Mouse (Mus musculus) intestine, embryonic 14.5 days (tissue): ENCODE data around the gene Sema4g. TPM values are rescaled to one million over a fixed set of nuclear protein-coding genes. Genes with fewer than 3 reads are reported as not detected.
A peak's percentile ranks its signal among the peaks of the same experiment; 100 is the strongest.

Source experiments
- ATAC-seq: fragments of 200-750 bp; cut with Nextera tagmentation; replicated peaks from 2 replicates; pipeline ENCODE4 v1.8.0; 2017; ENCODE audit warnings: low read depth, moderate number of reproducible peaks, moderate TSS enrichment, moderate library complexity; ENCODE audit not compliant: low FRiP score, low TSS enrichment
- DNase-seq: peaks from one replicate; pipeline ENCODE4 v3.0.0-alpha.2; 2018; ENCODE audit warnings: low spot score
- H3K27ac ChIP-seq: fragments of 300-500 bp; sonication (generic); 2 replicates; pipeline ENCODE4 v1.5.1; 2014; ENCODE audit warnings: low read depth, mild to moderate bottlenecking, control low read depth
- H3K27me3 ChIP-seq: fragments of 300-500 bp; sonication (generic); replicated peaks from 2 replicates; pipeline ENCODE4 v1.6.1; 2014; ENCODE audit warnings: low read length, control low read depth; ENCODE audit not compliant: control insufficient read depth, insufficient read depth
- H3K36me3 ChIP-seq: fragments of 300-500 bp; sonication (generic); 2 replicates; pipeline ENCODE4 v1.6.1; 2014; ENCODE audit warnings: low read length, control low read depth; ENCODE audit not compliant: control insufficient read depth, insufficient read depth
- H3K4me1 ChIP-seq: fragments of 300-500 bp; sonication (generic); replicated peaks from 2 replicates; pipeline ENCODE4 v1.6.1; 2014; ENCODE audit warnings: low read length, control low read depth, mixed read lengths; ENCODE audit not compliant: control insufficient read depth, insufficient read depth
- H3K4me2 ChIP-seq: fragments of 300-500 bp; sonication (generic); 2 replicates; pipeline ENCODE4 v1.6.1; 2014; ENCODE audit warnings: low read length
- H3K4me3 ChIP-seq: fragments of 300-500 bp; sonication (generic); 2 replicates; pipeline ENCODE4 v1.5.1; 2014; ENCODE audit warnings: low read depth, low read length, control low read depth, mixed read lengths
- H3K9ac ChIP-seq: fragments of 300-500 bp; sonication (generic); 2 replicates; pipeline ENCODE4 v1.6.1; 2014; ENCODE audit warnings: mild to moderate bottlenecking, low read length
- H3K9me3 ChIP-seq: fragments of 300-500 bp; sonication (generic); 2 replicates; pipeline ENCODE4 v1.6.1; 2016; ENCODE audit warnings: low read length, control low read depth; ENCODE audit not compliant: control insufficient read depth
- WGBS: fragments of 180-500 bp; shearing (Covaris S2); extraction: QIAGEN DNeasy Blood & Tissue Kit; methylation state at CpG from one replicate; pipeline ENCODE4 v1.1.7; 2014; 5-methylcytosine and 5-hydroxymethylcytosine counted together
- polyA plus RNA-seq: library from polyadenylated mRNA; unstranded; fragments of >200 nt; fragmentation: Nextera tagmentation; extraction: Ambion mirVana; gene quantifications from 2 replicates; pipeline ENCODE4 v1.2.1, GENCODE M21; 2014

The Sema4g gene
- polyA plus RNA-seq, 1 experiment from 2014 or later = 16.3 TPM

- peak overlapping the region; percentile 99 for H3K4me3 ChIP-seq
- ATAC-seq (no peak), DNase-seq (no peak)
- H3K9me3 ChIP-seq = no peaks in the 10 kb centered on the region
- no peaks in the 10 kb centered on the region for H3K27me3 ChIP-seq
- peak overlapping the region; percentile 94 for H3K4me2 ChIP-seq
- WGBS = 38% methylated on average over 17 of the region's 17 CpGs
- H3K27ac ChIP-seq = peak overlapping the region; percentile 81
- peaks cover 18% of the 10 kb centered on the region for H3K4me1 ChIP-seq
- peak overlapping the region; percentile 73 for H3K9ac ChIP-seq
- H3K36me3 ChIP-seq = peaks cover 49% of the 10 kb centered on the region
Measured at GRCm38 (mm10) chr19:45007021-45007420, 18.1 kb downstream of the Sema4g start.

- H3K36me3 ChIP-seq = peaks cover 49% of the 10 kb centered on the region
- H3K9me3 ChIP-seq = no peaks in the 10 kb centered on the region
- no peak for ATAC-seq
- peaks cover 18% of the 10 kb centered on the region for H3K4me1 ChIP-seq
- H3K27ac ChIP-seq = no peak overlapping the region
- WGBS = 91% methylated on average over 20 of the region's 20 CpGs
- H3K9ac ChIP-seq = no peak overlapping the region; the same call in 1 of the 2 replicates
- peak overlapping the region; percentile 99 for H3K4me3 ChIP-seq
- no peak for DNase-seq
- peak overlapping the region; percentile 94 for H3K4me2 ChIP-seq
- H3K27me3 ChIP-seq = no peaks in the 10 kb centered on the region
Measured at GRCm38 (mm10) chr19:45007425-45008191, 18.7 kb downstream of the Sema4g start.

GRCm38 (mm10) chr19:45010646-45011045, 21.7 kb downstream of the Sema4g start:
- H3K27me3 ChIP-seq = no peaks in the 10 kb centered on the region
- no peak overlapping the region for H3K27ac ChIP-seq
- ATAC-seq (no peak), DNase-seq (no peak)
- H3K4me1 ChIP-seq = peaks cover 34% of the 10 kb centered on the region
- no peak overlapping the region for H3K9ac ChIP-seq
- no peak overlapping the region for H3K4me3 ChIP-seq
- H3K4me2 ChIP-seq = no peak overlapping the region
- no peaks in the 10 kb centered on the region for H3K9me3 ChIP-seq
- 88% methylated on average over 4 of the region's 4 CpGs for WGBS
- H3K36me3 ChIP-seq = peaks cover 31% of the 10 kb centered on the region

GRCm38 (mm10) chr19:45012219-45012618, 23.3 kb downstream of the Sema4g start:
- H3K27me3 ChIP-seq = no peaks in the 10 kb centered on the region
- 85% methylated on average over 8 of the region's 8 CpGs for WGBS
- ATAC-seq (no peak), DNase-seq (no peak)
- no peaks in the 10 kb centered on the region for H3K9me3 ChIP-seq
- no peak overlapping the region for H3K4me2 ChIP-seq
- no peak overlapping the region for H3K9ac ChIP-seq
- H3K4me3 ChIP-seq = no peak overlapping the region
- H3K4me1 ChIP-seq = peaks cover 35% of the 10 kb centered on the region
- H3K27ac ChIP-seq = no peak overlapping the region
- peaks cover 31% of the 10 kb centered on the region for H3K36me3 ChIP-seq

- no peak overlapping the region for H3K4me2 ChIP-seq
- peaks cover 31% of the 10 kb centered on the region for H3K36me3 ChIP-seq
- 37% methylated on average over 6 of the region's 6 CpGs for WGBS
- no peak overlapping the region for H3K4me3 ChIP-seq
- H3K27ac ChIP-seq = no peak overlapping the region
- no peak for DNase-seq
- H3K9ac ChIP-seq = no peak overlapping the region
- no peak for ATAC-seq
- no peaks in the 10 kb centered on the region for H3K9me3 ChIP-seq
- no peaks in the 10 kb centered on the region for H3K27me3 ChIP-seq
- peaks cover 31% of the 10 kb centered on the region for H3K4me1 ChIP-seq
Measured at GRCm38 (mm10) chr19:45012636-45013035, 23.7 kb downstream of the Sema4g start.

- Histone ChIP-seq H3K27ac (peak overlapping the region; percentile 97), H3K9ac (no peak overlapping the region), H3K4me3 (0 out of 2 replicates have a peak overlapping the region, but pooled peaks have one; percentile 56), H3K36me3 (peaks cover 31% of the 10 kb centered on the region), H3K4me1 (peaks cover 28% of the 10 kb centered on the region), H3K4me2 (peak overlapping the region; percentile 97), H3K9me3 (no peaks in the 10 kb centered on the region), H3K27me3 (no peaks in the 10 kb centered on the region)
- no peak for DNase-seq
- WGBS = 42% methylated on average over 6 of the region's 6 CpGs
- ATAC-seq = no peak
Measured at GRCm38 (mm10) chr19:45013581-45014225, 24.8 kb downstream of the Sema4g start.

GRCm38 (mm10) chr19:45014335-45014971, 25.6 kb downstream of the Sema4g start, which contains the start of gene Lzts2:
Lzts2 (plus strand) TSS chr19:45014414.
- H3K36me3 ChIP-seq = peaks cover 31% of the 10 kb centered on the region
- WGBS = 7% methylated on average over 10 of the region's 10 CpGs
- peak; percentile 70 for DNase-seq
- H3K4me3 ChIP-seq = peak within 1 kb of the TSS; percentile 56
- no peaks in the 10 kb centered on the region for H3K9me3 ChIP-seq
- ATAC-seq = peak; percentile 32
- peak within 1 kb of the TSS; percentile 75 for H3K9ac ChIP-seq
- peak within 1 kb of the TSS; percentile 97 for H3K4me2 ChIP-seq
- peaks cover 36% of the 10 kb centered on the region for H3K4me1 ChIP-seq
- H3K27ac ChIP-seq = peak within 1 kb of the TSS; percentile 97
- H3K27me3 ChIP-seq = no peaks in the 10 kb centered on the region

GRCm38 (mm10) chr19:45014981-45015402, 26.1 kb downstream of the Sema4g start:
- Histone ChIP-seq H3K4me1 (peaks cover 40% of the 10 kb centered on the region), H3K9me3 (no peaks in the 10 kb centered on the region), H3K36me3 (peaks cover 27% of the 10 kb centered on the region), H3K4me2 (peak overlapping the region; percentile 97), H3K27ac (peak overlapping the region; percentile 97), H3K4me3 (peak overlapping the region; percentile 56), H3K9ac (peak overlapping the region; percentile 75), H3K27me3 (no peaks in the 10 kb centered on the region)
- under 1% methylated on average over 25 of the region's 25 CpGs for WGBS
- ATAC-seq (peak; percentile 29), DNase-seq (peak; percentile 81)
